ENCODE assay signal across 28 mouse cellular contexts in genomic region chr9:43166346-43166745, GRCm38 (mm10). TPM values are rescaled to one million over a fixed set of nuclear protein-coding genes. Genes with fewer than 3 reads are reported as not detected.
DNase-seq lines count a peak whose midpoint lies in the region; ATAC-seq lines count a peak whose summit lies in the region.
"Had no signal": no experiment of that assay in that cellular context is flagged by ENCODE, and none has a peak within 500 bp of the region (broad histone marks: within the 10 kb centered on the region; RNA-seq: fewer than 3 reads in every experiment).

No protein-coding gene starts in this region.

- no peak overlapping the region for H3K9ac ChIP-seq in embryonic facial prominence, embryonic 11.5 days (replicated peaks; ENCODE audit: low read length)
- H3K9ac ChIP-seq in lung, embryonic 16.5 days (ENCODE audit: low read length), result no peak overlapping the region
- H3K9ac ChIP-seq in embryonic facial prominence, embryonic 14.5 days (ENCODE audit: low read depth, low read length), result no peak overlapping the region
- 0 out of 2 replicates have a peak overlapping the region, but pooled peaks have one; percentile 18 for H3K9ac ChIP-seq in stomach, embryonic 16.5 days (ENCODE audit: low read length)
- H3K9ac ChIP-seq in intestine, embryonic 16.5 days (ENCODE audit: low read depth, low read length), result no peak overlapping the region
- H3K9ac ChIP-seq: forebrain, embryonic 13.5 days; heart, embryonic 12.5 days; heart, embryonic 15.5 days; hindbrain, embryonic 13.5 days had no signal

- peak; percentile 54 for DNase-seq in embryonic facial prominence, embryonic 11.5 days (ENCODE audit: low spot score)
- DNase-seq in embryonic facial prominence, embryonic 10.5 days (ENCODE audit: low spot score), result no peak
- DNase-seq in lung, postnatal 4 days, result no peak
- DNase-seq in embryonic facial prominence, embryonic 14.5 days (ENCODE audit: low spot score), result peak; percentile 43
- no peak for DNase-seq in MN1 (ENCODE audit: low spot score)
- DNase-seq: adrenal gland, postnatal 10 days; adrenal gland, postnatal 36 days; cerebellum, adult 18-20 months; cerebellum, adult 9-10 months; cerebellum, postnatal 14 days; gastrocnemius, adult 2 months; gastrocnemius, postnatal 14 days; heart, adult 11 months; heart, postnatal 10 days; heart, postnatal 36 days had no signal

- no peaks in the 10 kb centered on the region for H3K9me3 ChIP-seq in embryonic facial prominence, embryonic 11.5 days (replicated peaks; ENCODE audit: control insufficient read depth, low read length)
- H3K9me3 ChIP-seq in embryonic facial prominence, embryonic 10.5 days, result no peaks in the 10 kb centered on the region
- no peaks in the 10 kb centered on the region for H3K9me3 ChIP-seq in lung, embryonic 16.5 days (ENCODE audit: control insufficient read depth, low read length)
- H3K9me3 ChIP-seq in embryonic facial prominence, embryonic 14.5 days (ENCODE audit: control insufficient read depth, low read length), result no peaks in the 10 kb centered on the region
- H3K9me3 ChIP-seq in stomach, embryonic 16.5 days (replicated peaks; ENCODE audit: control insufficient read depth, low read length), result no peaks in the 10 kb centered on the region
- H3K9me3 ChIP-seq in intestine, embryonic 16.5 days (ENCODE audit: control insufficient read depth, low read length), result no peaks in the 10 kb centered on the region
- H3K9me3 ChIP-seq: forebrain, embryonic 10.5 days; forebrain, embryonic 13.5 days; heart, embryonic 12.5 days; heart, embryonic 15.5 days; hindbrain, embryonic 10.5 days; hindbrain, embryonic 13.5 days had no signal

- no peak overlapping the region for H3K4me3 ChIP-seq in embryonic facial prominence, embryonic 11.5 days (ENCODE audit: low read depth, low read length)
- no peak overlapping the region for H3K4me3 ChIP-seq in embryonic facial prominence, embryonic 10.5 days
- H3K4me3 ChIP-seq in lung, embryonic 16.5 days (ENCODE audit: low read length), result no peak overlapping the region
- H3K4me3 ChIP-seq in embryonic facial prominence, embryonic 14.5 days (ENCODE audit: low read depth, low read length), result no peak overlapping the region
- H3K4me3 ChIP-seq in stomach, embryonic 16.5 days (replicated peaks; ENCODE audit: low read length), result no peak overlapping the region
- H3K4me3 ChIP-seq in intestine, embryonic 16.5 days (ENCODE audit: low read length), result no peak overlapping the region
- H3K4me3 ChIP-seq: forebrain, embryonic 10.5 days; forebrain, embryonic 13.5 days; gastrocnemius, adult 2 months; heart, embryonic 12.5 days; heart, embryonic 15.5 days; hindbrain, embryonic 10.5 days; hindbrain, embryonic 13.5 days had no signal

- H3K27me3 ChIP-seq in embryonic facial prominence, embryonic 11.5 days (ENCODE audit: control insufficient read depth, insufficient read depth, low read length), result no peaks in the 10 kb centered on the region
- H3K27me3 ChIP-seq in embryonic facial prominence, embryonic 10.5 days (replicated peaks; ENCODE audit: low read depth, poor library complexity, severe bottlenecking), result no peaks in the 10 kb centered on the region
- H3K27me3 ChIP-seq in lung, embryonic 16.5 days (ENCODE audit: control insufficient read depth, insufficient read depth, low read depth, low read length), result no peaks in the 10 kb centered on the region
- H3K27me3 ChIP-seq in embryonic facial prominence, embryonic 14.5 days (replicated peaks; ENCODE audit: control insufficient read depth, insufficient read depth, low read length), result no peaks in the 10 kb centered on the region
- no peaks in the 10 kb centered on the region for H3K27me3 ChIP-seq in stomach, embryonic 16.5 days (ENCODE audit: control insufficient read depth, insufficient read depth, low read length)
- no peaks in the 10 kb centered on the region for H3K27me3 ChIP-seq in intestine, embryonic 16.5 days (replicated peaks; ENCODE audit: control insufficient read depth, insufficient read depth, low read length)
- H3K27me3 ChIP-seq: forebrain, embryonic 13.5 days; heart, embryonic 15.5 days had no signal

- no peaks in the 10 kb centered on the region for H3K4me1 ChIP-seq in embryonic facial prominence, embryonic 11.5 days (ENCODE audit: control insufficient read depth, insufficient read depth, low read length)
- peaks cover 3% of the 10 kb centered on the region; the same call in 1 of the 2 replicates for H3K4me1 ChIP-seq in embryonic facial prominence, embryonic 10.5 days
- peaks cover 4% of the 10 kb centered on the region; the same call in 1 of the 2 replicates for H3K4me1 ChIP-seq in lung, embryonic 16.5 days (replicated peaks; ENCODE audit: control insufficient read depth, insufficient read depth, low read length)
- H3K4me1 ChIP-seq in embryonic facial prominence, embryonic 14.5 days (ENCODE audit: control insufficient read depth, insufficient read depth, low read length), result no peaks in the 10 kb centered on the region; the same call in 1 of the 2 replicates
- peaks cover 20% of the 10 kb centered on the region for H3K4me1 ChIP-seq in stomach, embryonic 16.5 days (ENCODE audit: control insufficient read depth, insufficient read depth, low read length)
- H3K4me1 ChIP-seq in intestine, embryonic 16.5 days (ENCODE audit: control insufficient read depth, insufficient read depth, low read length), result peaks cover 8% of the 10 kb centered on the region; the same call in 1 of the 2 replicates
- H3K4me1 ChIP-seq: forebrain, embryonic 10.5 days; forebrain, embryonic 13.5 days; heart, embryonic 12.5 days; heart, embryonic 15.5 days; hindbrain, embryonic 10.5 days; hindbrain, embryonic 13.5 days had no signal

- H3K36me3 ChIP-seq in embryonic facial prominence, embryonic 11.5 days (replicated peaks; ENCODE audit: control insufficient read depth, insufficient read depth, low read depth, low read length), result no peaks in the 10 kb centered on the region
- H3K36me3 ChIP-seq in embryonic facial prominence, embryonic 10.5 days (replicated peaks), result no peaks in the 10 kb centered on the region
- H3K36me3 ChIP-seq in lung, embryonic 16.5 days (ENCODE audit: control insufficient read depth, insufficient read depth, low read length), result no peaks in the 10 kb centered on the region
- H3K36me3 ChIP-seq in embryonic facial prominence, embryonic 14.5 days (ENCODE audit: control insufficient read depth, insufficient read depth, low read length), result no peaks in the 10 kb centered on the region
- no peaks in the 10 kb centered on the region for H3K36me3 ChIP-seq in stomach, embryonic 16.5 days (ENCODE audit: control insufficient read depth, insufficient read depth, low read length)
- H3K36me3 ChIP-seq in intestine, embryonic 16.5 days (ENCODE audit: control insufficient read depth, insufficient read depth, low read length), result no peaks in the 10 kb centered on the region
- H3K36me3 ChIP-seq: forebrain, embryonic 10.5 days; heart, embryonic 12.5 days; heart, embryonic 15.5 days; hindbrain, embryonic 10.5 days; hindbrain, embryonic 13.5 days had no signal

- 0 out of 2 replicates have a peak overlapping the region, but pooled peaks have one; percentile 28 for H3K27ac ChIP-seq in embryonic facial prominence, embryonic 11.5 days (replicated peaks; ENCODE audit: low read depth, low read length)
- no peak overlapping the region for H3K27ac ChIP-seq in embryonic facial prominence, embryonic 10.5 days (replicated peaks)
- H3K27ac ChIP-seq in lung, embryonic 16.5 days (ENCODE audit: low read length), result no peak overlapping the region
- H3K27ac ChIP-seq in embryonic facial prominence, embryonic 14.5 days (replicated peaks; ENCODE audit: low read depth, low read length), result peak overlapping the region; percentile 63
- H3K27ac ChIP-seq in stomach, embryonic 16.5 days (ENCODE audit: low read length), result peak overlapping the region; percentile 35; the same call in 1 of the 2 replicates
- H3K27ac ChIP-seq in intestine, embryonic 16.5 days (ENCODE audit: low read length), result no peak overlapping the region
- H3K27ac ChIP-seq: forebrain, embryonic 10.5 days; forebrain, embryonic 13.5 days; gastrocnemius, adult 2 months; heart, embryonic 15.5 days; hindbrain, embryonic 10.5 days; hindbrain, embryonic 13.5 days; hindbrain, postnatal 0 days had no signal

- no peak for ATAC-seq in embryonic facial prominence, embryonic 11.5 days (replicated peaks; ENCODE audit: insufficient number of reproducible peaks, low FRiP score, low TSS enrichment, low read depth)
- ATAC-seq in lung, embryonic 16.5 days (ENCODE audit: low read depth), result peak; percentile 17; the same call in 1 of the 2 replicates
- no peak for ATAC-seq in embryonic facial prominence, embryonic 14.5 days (ENCODE audit: low read depth)
- no peak for ATAC-seq in stomach, embryonic 16.5 days (ENCODE audit: insufficient read depth, low FRiP score)
- ATAC-seq in intestine, embryonic 16.5 days, result no peak
- ATAC-seq: forebrain, embryonic 13.5 days; forebrain, embryonic 16.5 days; hindbrain, postnatal 0 days; inflammation-experienced regulatory T-cells, adult 6 months; Patski had no signal

- H3K4me2 ChIP-seq in embryonic facial prominence, embryonic 11.5 days (ENCODE audit: low read depth, low read length), result no peak overlapping the region
- no peak overlapping the region for H3K4me2 ChIP-seq in lung, embryonic 16.5 days (ENCODE audit: low read depth, low read length)
- no peak overlapping the region; the same call in 1 of the 2 replicates for H3K4me2 ChIP-seq in embryonic facial prominence, embryonic 14.5 days (ENCODE audit: low read depth, low read length)
- H3K4me2 ChIP-seq in stomach, embryonic 16.5 days (ENCODE audit: low read depth, low read length), result no peak overlapping the region
- no peak overlapping the region for H3K4me2 ChIP-seq in intestine, embryonic 16.5 days (ENCODE audit: low read depth, low read length)
- H3K4me2 ChIP-seq: forebrain, embryonic 13.5 days; heart, embryonic 12.5 days; heart, embryonic 15.5 days; hindbrain, embryonic 13.5 days had no signal

- 52% methylated on average over 6 of the region's 6 CpGs for WGBS in embryonic facial prominence, embryonic 11.5 days
- 67% methylated on average over 6 of the region's 6 CpGs for WGBS in embryonic facial prominence, embryonic 10.5 days
- 62% methylated on average over 6 of the region's 6 CpGs for WGBS in lung, embryonic 16.5 days
- 26% methylated on average over 6 of the region's 6 CpGs for WGBS in embryonic facial prominence, embryonic 14.5 days
- 50% methylated on average over 6 of the region's 6 CpGs for WGBS in stomach, embryonic 16.5 days
- WGBS in intestine, embryonic 16.5 days, result 75% methylated on average over 6 of the region's 6 CpGs

RNA-seq across cellular contexts. Expression of gene Pou2f3, which starts 43.8 kb away (rescaled TPM):
- polyA plus RNA-seq in embryonic facial prominence, embryonic 11.5 days (2014; fragmentation: Nextera tagmentation; extraction: Ambion mirVana), result 0.11 TPM in 1 of 2 replicates, not detected in the other
- polyA plus RNA-seq in embryonic facial prominence, embryonic 10.5 days (2016; fragmentation: Nextera tagmentation; extraction: Ambion mirVana), result not detected in 2 replicates
- polyA plus RNA-seq in lung, embryonic 16.5 days (2015; fragmentation: Nextera tagmentation; extraction: Ambion mirVana), result 0.13 and 0.19 TPM in 2 replicates
- 3.8 and 4.5 TPM in 2 replicates for polyA plus RNA-seq in embryonic facial prominence, embryonic 14.5 days (2014; fragmentation: Nextera tagmentation; extraction: Ambion mirVana)
- polyA plus RNA-seq in stomach, embryonic 16.5 days (2015; fragmentation: Nextera tagmentation; extraction: Ambion mirVana), result 0.97 and 0.98 TPM in 2 replicates
- polyA plus RNA-seq in intestine, embryonic 16.5 days (2015; fragmentation: Nextera tagmentation; extraction: Ambion mirVana), result 0.24 and 0.34 TPM in 2 replicates
- polyA plus RNA-seq: forebrain, embryonic 10.5 days; forebrain, embryonic 13.5 days; forebrain, embryonic 16.5 days; heart, embryonic 12.5 days; hindbrain, embryonic 13.5 days; inflammation-experienced regulatory T-cells, adult 6 months had no signal

RNA-seq across cellular contexts. Expression of gene Tmem136, which starts 50.0 kb away (rescaled TPM):
- polyA plus RNA-seq in embryonic facial prominence, embryonic 11.5 days (2014; fragmentation: Nextera tagmentation; extraction: Ambion mirVana), result 13.6 and 13.9 TPM in 2 replicates
- 11.8 and 12.0 TPM in 2 replicates for polyA plus RNA-seq in embryonic facial prominence, embryonic 10.5 days (2016; fragmentation: Nextera tagmentation; extraction: Ambion mirVana)
- polyA plus RNA-seq in lung, embryonic 16.5 days (2015; fragmentation: Nextera tagmentation; extraction: Ambion mirVana), result 4.2 and 4.4 TPM in 2 replicates
- 5.7 and 7.8 TPM in 2 replicates for polyA plus RNA-seq in embryonic facial prominence, embryonic 14.5 days (2014; fragmentation: Nextera tagmentation; extraction: Ambion mirVana)
- 4.0 and 4.5 TPM in 2 replicates for polyA plus RNA-seq in stomach, embryonic 16.5 days (2015; fragmentation: Nextera tagmentation; extraction: Ambion mirVana)
- 3.3 and 3.4 TPM in 2 replicates for polyA plus RNA-seq in intestine, embryonic 16.5 days (2015; fragmentation: Nextera tagmentation; extraction: Ambion mirVana)

RNA-seq across cellular contexts. Expression of gene Arhgef12, which starts 59.3 kb away (rescaled TPM):
- 8.2 and 10.5 TPM in 2 replicates for polyA plus RNA-seq in embryonic facial prominence, embryonic 11.5 days (2014; fragmentation: Nextera tagmentation; extraction: Ambion mirVana)
- 9.1 and 9.3 TPM in 2 replicates for polyA plus RNA-seq in embryonic facial prominence, embryonic 10.5 days (2016; fragmentation: Nextera tagmentation; extraction: Ambion mirVana)
- polyA plus RNA-seq in lung, embryonic 16.5 days (2015; fragmentation: Nextera tagmentation; extraction: Ambion mirVana), result 12.1 and 14.4 TPM in 2 replicates
- 14.0 and 15.5 TPM in 2 replicates for polyA plus RNA-seq in embryonic facial prominence, embryonic 14.5 days (2014; fragmentation: Nextera tagmentation; extraction: Ambion mirVana)
- polyA plus RNA-seq in stomach, embryonic 16.5 days (2015; fragmentation: Nextera tagmentation; extraction: Ambion mirVana), result 10.6 and 11.2 TPM in 2 replicates
- polyA plus RNA-seq in intestine, embryonic 16.5 days (2015; fragmentation: Nextera tagmentation; extraction: Ambion mirVana), result 5.2 and 5.6 TPM in 2 replicates

Comparison
In these comparisons a context has a peak if more than half of its experiments do, and no peak if none do; other contexts are left out.
1. DNase-seq: peak in embryonic facial prominence, embryonic 11.5 days (single experiment) and embryonic facial prominence, embryonic 14.5 days (single experiment); none in embryonic facial prominence, embryonic 10.5 days (single experiment), lung, postnatal 4 days (0 of 2) and MN1 (single experiment).
2. H3K27ac ChIP-seq: peak in embryonic facial prominence, embryonic 11.5 days (single experiment), embryonic facial prominence, embryonic 14.5 days (single experiment) and stomach, embryonic 16.5 days (single experiment); none in embryonic facial prominence, embryonic 10.5 days (single experiment), lung, embryonic 16.5 days (single experiment) and intestine, embryonic 16.5 days (single experiment).